Mouse (Mus musculus) urinary bladder, postnatal 0 days (tissue): ENCODE measurements around the gene Defb35. TPM values are rescaled to one million over a fixed set of nuclear protein-coding genes. Genes with fewer than 3 reads are reported as not detected.

ENCODE experiments used
- polyA plus RNA-seq: library from polyadenylated mRNA; unstranded; fragments of >200 nt; fragmentation: Nextera tagmentation; extraction: Ambion mirVana; gene quantifications from 2 replicates; pipeline ENCODE4 v1.2.1, GENCODE M21; 2015

The Defb35 gene
- polyA plus RNA-seq = not detected in 2 replicates

DNA sequence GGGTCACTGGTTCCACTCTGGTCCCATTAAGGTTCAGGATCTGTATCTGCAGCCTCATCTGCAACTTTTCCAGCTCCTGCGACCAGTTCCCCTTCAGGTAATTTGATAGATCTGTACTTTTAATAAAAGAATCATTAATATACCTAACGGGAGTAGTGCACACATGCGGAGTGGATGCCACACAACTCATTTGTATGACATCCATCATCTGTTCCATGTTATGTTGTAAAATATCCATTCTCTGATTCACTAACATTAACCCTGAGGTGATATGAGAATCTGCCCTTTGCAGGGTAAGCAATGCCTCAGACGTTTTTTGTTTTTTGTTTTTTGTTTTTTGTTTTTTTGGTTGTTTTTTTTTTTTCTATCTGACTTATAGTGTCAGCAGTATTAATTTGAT is at the start of gene Defb35:
Gene Defb35 (plus strand): TSS at position 301 of the 400 bp plus-strand sequence.

DNA sequence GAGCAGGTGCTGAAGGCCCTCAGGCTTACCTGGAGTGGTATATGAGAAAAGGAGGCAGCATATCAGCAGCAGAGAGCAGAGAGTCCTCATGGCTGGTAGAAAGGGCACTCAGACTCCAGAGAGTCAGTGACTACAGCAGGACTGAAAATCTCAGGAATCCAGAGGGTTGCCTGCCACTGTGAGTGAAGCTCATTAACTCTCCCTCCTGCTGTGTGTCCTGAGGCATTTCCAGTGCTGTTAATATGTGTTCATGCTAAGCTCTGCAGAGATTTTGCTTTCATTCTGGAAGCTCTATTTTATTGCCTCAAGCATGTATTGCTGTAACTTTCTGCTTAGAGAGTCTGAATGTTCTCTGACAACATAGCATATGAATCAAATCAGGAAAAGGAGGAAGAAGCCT is 31.9 kb upstream of the Defb35 start, which contains the start of gene Defb11:
Gene Defb11 (minus strand): TSS at position 123 of the 400 bp plus-strand sequence.

DNA sequence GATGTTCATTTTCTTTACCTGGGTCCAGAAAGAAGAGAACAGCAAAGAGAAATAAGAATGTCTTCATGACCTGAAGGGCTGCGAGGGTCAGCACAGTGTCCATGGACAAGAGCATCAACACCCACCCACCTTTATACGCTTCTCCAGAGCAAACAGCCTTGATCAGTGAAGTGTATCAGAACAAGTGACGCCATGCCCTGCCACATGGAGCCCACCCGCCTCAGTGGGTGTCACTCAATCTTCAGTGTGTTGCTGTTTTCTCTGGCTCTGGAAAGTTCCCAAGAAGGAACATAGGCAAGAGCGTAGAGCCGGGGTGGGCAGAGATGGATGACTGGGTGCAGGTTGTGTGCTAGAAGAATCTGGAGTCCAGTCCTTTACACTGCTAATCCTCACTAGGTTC is 5.5 kb upstream of the Defb35 start, which contains the start of gene Defb15:
Gene Defb15 (minus strand): TSS at position 101 of the 400 bp plus-strand sequence.

DNA sequence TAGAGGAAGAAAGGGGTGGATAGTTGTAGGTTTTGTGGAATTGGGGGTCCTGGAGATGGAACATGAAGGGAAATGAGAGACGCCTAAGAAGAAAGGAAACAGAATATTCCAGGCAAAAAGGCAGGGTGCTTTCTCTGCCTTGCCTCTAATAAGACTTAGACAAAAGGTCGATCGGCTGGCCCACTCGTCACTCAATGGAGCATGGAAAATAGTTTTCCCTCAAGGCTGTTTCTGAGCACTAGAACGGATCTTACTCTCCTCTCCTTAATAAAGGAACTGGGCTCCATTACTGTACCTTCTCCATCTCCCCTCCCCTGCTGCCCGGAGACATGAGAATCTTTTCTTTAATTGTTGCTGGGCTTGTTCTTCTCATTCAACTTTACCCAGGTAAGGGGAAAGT is 8.3 kb downstream of the Defb35 start, which contains the start of gene Defb13:
Gene Defb13 (plus strand): TSS at position 301 of the 400 bp plus-strand sequence.

DNA sequence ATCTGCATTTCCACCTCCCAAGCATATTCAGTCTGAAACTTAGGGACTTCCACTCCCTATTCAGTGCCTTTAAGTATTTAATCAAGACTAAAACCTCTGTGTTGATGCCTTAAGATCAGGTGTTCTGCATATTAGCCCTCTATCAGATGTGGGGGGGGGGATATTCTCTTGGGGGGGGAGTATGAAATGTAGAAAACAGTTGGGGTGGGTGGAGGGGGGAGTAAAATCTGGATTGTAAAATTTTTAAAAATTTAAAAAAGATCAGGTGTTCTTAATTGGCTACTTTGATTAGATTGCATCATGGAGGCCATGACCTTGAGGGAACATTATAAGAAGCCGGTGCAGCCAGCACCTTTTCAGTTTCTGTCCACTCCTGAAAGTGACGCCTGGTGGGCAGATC is 20.3 kb downstream of the Defb35 start, which contains the start of gene Fam90a1a:
Gene Fam90a1a (plus strand): TSS at position 301 of the 400 bp plus-strand sequence.

DNA sequence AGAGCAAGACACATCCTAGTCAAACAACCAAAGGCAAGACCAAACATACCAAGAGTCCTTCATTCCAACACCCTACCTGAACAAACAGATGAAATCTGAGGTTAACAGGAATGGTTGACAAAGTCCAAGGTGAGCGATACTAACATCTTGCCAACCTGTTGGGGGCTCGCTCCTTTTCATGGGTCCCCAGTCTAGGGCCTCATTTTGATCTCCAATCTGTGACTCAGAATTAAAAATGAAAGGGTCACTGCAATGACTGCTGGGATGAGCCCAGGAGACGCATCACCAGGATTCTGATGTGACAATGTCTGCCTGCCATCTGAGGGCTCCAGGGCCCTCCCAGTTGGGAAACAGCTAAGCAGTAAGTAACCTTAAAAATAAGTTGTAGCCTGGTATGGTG is 31.3 kb downstream of the Defb35 start, which contains the start of gene Ccdc70:
Gene Ccdc70 (plus strand): TSS at position 301 of the 400 bp plus-strand sequence.

Other genes starting within 250 kb of the Defb35 start
- not detected in 2 replicates for gene AY761184, start 234.7 kb upstream of the Defb35 start, polyA plus RNA-seq
- not detected in 2 replicates for gene Defa24, start 203.9 kb upstream of the Defb35 start, polyA plus RNA-seq
- not detected in 2 replicates for gene Defb50, start 114.8 kb upstream of the Defb35 start, polyA plus RNA-seq
- gene Defb2, start 98.4 kb upstream of the Defb35 start, polyA plus RNA-seq = not detected in 2 replicates
- not detected in 2 replicates for gene Defb10, start 79.5 kb upstream of the Defb35 start, polyA plus RNA-seq
- not detected in 2 replicates for gene Defb9, start 52.9 kb upstream of the Defb35 start, polyA plus RNA-seq
- gene Defb11, start 31.9 kb upstream of the Defb35 start, polyA plus RNA-seq = not detected in 2 replicates
- not detected in 2 replicates for gene Defb15, start 5.6 kb upstream of the Defb35 start, polyA plus RNA-seq
- not detected in 2 replicates for gene Defb13, start 8.4 kb downstream of the Defb35 start, polyA plus RNA-seq
- gene Fam90a1a, start 20.4 kb downstream of the Defb35 start, polyA plus RNA-seq = not detected in 2 replicates
- not detected in 2 replicates for gene Ccdc70, start 31.4 kb downstream of the Defb35 start, polyA plus RNA-seq
- 0.08 and 0.10 TPM in 2 replicates for gene Atp7b, start 122.0 kb downstream of the Defb35 start, polyA plus RNA-seq
- 15.9 and 19.1 TPM in 2 replicates for gene Alg11, start 122.4 kb downstream of the Defb35 start, polyA plus RNA-seq
- gene Nek5, start 186.7 kb downstream of the Defb35 start, polyA plus RNA-seq = 0.60 and 0.75 TPM in 2 replicates
- gene Nek3, start 228.1 kb downstream of the Defb35 start, polyA plus RNA-seq = 4.0 and 4.2 TPM in 2 replicates
- gene Ckap2, start 247.5 kb downstream of the Defb35 start, polyA plus RNA-seq = 19.4 and 24.7 TPM in 2 replicates